Comparison of ENCODE assay signal across 12 mouse cellular contexts in genomic region chr19:53057980-53058725, GRCm38 (mm10). TPM values are rescaled to one million over a fixed set of nuclear protein-coding genes. Genes with fewer than 3 reads are reported as not detected.
A peak's percentile ranks its signal among the peaks of the same experiment; 100 is the strongest.
DNase-seq lines count a peak whose midpoint lies in the region; ATAC-seq and TF ChIP-seq lines count a peak whose summit lies in the region.
"Had no signal": no experiment of that assay in that cellular context is flagged by ENCODE, and none has a peak within 500 bp of the region (broad histone marks: within the 10 kb centered on the region; RNA-seq: fewer than 3 reads in every experiment).

No protein-coding gene starts in this region.

- TF ChIP-seq CTCF in ES-Bruce4 (IDR thresholded peaks at IDR 0.05; ENCODE audit: low read depth, low read length) = no peak

- no peak overlapping the region for H3K4me2 ChIP-seq in kidney, embryonic 14.5 days (replicated peaks; ENCODE audit: low read depth, low read length)
- H3K4me2 ChIP-seq in liver, embryonic 13.5 days = peak overlapping the region; percentile 54

- TF ChIP-seq POLR2A in ES-Bruce4 (IDR thresholded peaks at IDR 0.05; ENCODE audit: insufficient read depth, low read length) = no peak

- no peaks in the 10 kb centered on the region for H3K9me3 ChIP-seq in kidney, embryonic 14.5 days (ENCODE audit: control insufficient read depth, low read length)
- no peaks in the 10 kb centered on the region for H3K9me3 ChIP-seq in ES-Bruce4 (replicated peaks; ENCODE audit: control insufficient read depth, insufficient read depth, low read length, poor library complexity, severe bottlenecking)
- H3K9me3 ChIP-seq in embryonic facial prominence, embryonic 10.5 days = no peaks in the 10 kb centered on the region
- no peaks in the 10 kb centered on the region for H3K9me3 ChIP-seq in liver, embryonic 13.5 days (replicated peaks)

- TF ChIP-seq EP300 in ES-Bruce4 (IDR thresholded peaks at IDR 0.05; ENCODE audit: insufficient read depth, low read depth, low read length) = no peak

- no peaks in the 10 kb centered on the region for H3K4me1 ChIP-seq in kidney, embryonic 14.5 days (ENCODE audit: control insufficient read depth, insufficient read depth, low read length)
- H3K4me1 ChIP-seq in ES-Bruce4 (ENCODE audit: control insufficient read depth, insufficient read depth, low read length) = no peaks in the 10 kb centered on the region
- H3K4me1 ChIP-seq in embryonic facial prominence, embryonic 10.5 days = peaks cover 21% of the 10 kb centered on the region
- peaks cover 30% of the 10 kb centered on the region for H3K4me1 ChIP-seq in liver, embryonic 13.5 days (replicated peaks)

- H3K4me3 ChIP-seq in kidney, embryonic 14.5 days (ENCODE audit: low read length) = no peak overlapping the region
- H3K4me3 ChIP-seq in ES-Bruce4 (ENCODE audit: low read depth, low read length) = peak overlapping the region; percentile 29; the same call in 1 of the 2 replicates
- H3K4me3 ChIP-seq in embryonic facial prominence, embryonic 10.5 days = no peak overlapping the region
- no peak overlapping the region for H3K4me3 ChIP-seq in liver, embryonic 13.5 days (replicated peaks)

- no peaks in the 10 kb centered on the region for H3K36me3 ChIP-seq in kidney, embryonic 14.5 days (ENCODE audit: control insufficient read depth, insufficient read depth, low read length)
- H3K36me3 ChIP-seq in ES-Bruce4 (ENCODE audit: control insufficient read depth, insufficient read depth, low read length, poor library complexity, severe bottlenecking) = no peaks in the 10 kb centered on the region
- H3K36me3 ChIP-seq in embryonic facial prominence, embryonic 10.5 days (replicated peaks) = no peaks in the 10 kb centered on the region
- no peaks in the 10 kb centered on the region for H3K36me3 ChIP-seq in liver, embryonic 13.5 days

- H3K27me3 ChIP-seq in kidney, embryonic 14.5 days (ENCODE audit: control insufficient read depth, insufficient read depth, low read length) = no peaks in the 10 kb centered on the region
- H3K27me3 ChIP-seq in ES-Bruce4 (ENCODE audit: control insufficient read depth, insufficient read depth, low read length, poor library complexity, severe bottlenecking) = no peaks in the 10 kb centered on the region
- no peaks in the 10 kb centered on the region for H3K27me3 ChIP-seq in embryonic facial prominence, embryonic 10.5 days (replicated peaks; ENCODE audit: low read depth, poor library complexity, severe bottlenecking)
- H3K27me3 ChIP-seq in liver, embryonic 13.5 days = no peaks in the 10 kb centered on the region

- no peak overlapping the region for H3K27ac ChIP-seq in kidney, embryonic 14.5 days (ENCODE audit: low read depth, low read length)
- peak overlapping the region; percentile 95 for H3K27ac ChIP-seq in ES-Bruce4 (ENCODE audit: insufficient read depth, low read length)
- peak overlapping the region; percentile 65 for H3K27ac ChIP-seq in embryonic facial prominence, embryonic 10.5 days (replicated peaks)
- peak overlapping the region; percentile 91 for H3K27ac ChIP-seq in liver, embryonic 13.5 days

- no peak for DNase-seq in kidney, adult 8-10 months
- DNase-seq in embryonic facial prominence, embryonic 10.5 days (ENCODE audit: low spot score) = no peak
- no peak for DNase-seq in liver, embryonic 13.5 days
- no peak for DNase-seq in cerebellum, postnatal 4 days (ENCODE audit: low spot score in 2 of 2)
- DNase-seq in natural killer cell, adult 2 months (ENCODE audit: low spot score in 2 of 2) = no peak
- no peak for DNase-seq in embryo, embryonic 10.5 days (ENCODE audit: low spot score)
- DNase-seq: cerebellum, adult 11 months; forebrain, postnatal 0 days; kidney, adult 9 months; thymus, postnatal 36 days had no signal

- no peak overlapping the region for H3K9ac ChIP-seq in kidney, embryonic 14.5 days (ENCODE audit: low read depth, low read length)
- H3K9ac ChIP-seq in ES-Bruce4 (ENCODE audit: low read depth, poor library complexity, severe bottlenecking) = no peak overlapping the region
- no peak overlapping the region for H3K9ac ChIP-seq in liver, embryonic 13.5 days
- H3K9ac ChIP-seq: forebrain, postnatal 0 days had no signal

- ATAC-seq in kidney, embryonic 14.5 days (ENCODE audit: low FRiP score, low TSS enrichment) = peak; percentile 60
- ATAC-seq in liver, embryonic 13.5 days (ENCODE audit: low read depth) = no peak
- ATAC-seq: forebrain, postnatal 0 days had no signal

- 62% methylated on average over 16 of the region's 16 CpGs for WGBS in kidney, embryonic 14.5 days
- 83% methylated on average over 16 of the region's 16 CpGs for WGBS in embryonic facial prominence, embryonic 10.5 days
- WGBS in liver, embryonic 13.5 days (ENCODE audit: insufficient replicate concordance) = 85% methylated on average over 16 of the region's 16 CpGs

RNA-seq across cellular contexts. Expression of gene Xpnpep1, which starts 18.1 kb away (rescaled TPM):
- 153 and 164 TPM in 2 replicates for polyA plus RNA-seq in kidney, embryonic 14.5 days (2014; fragmentation: Nextera tagmentation; extraction: Ambion mirVana)
- polyA plus RNA-seq in ES-Bruce4 (2011; ENCODE audit: insufficient read depth, insufficient read length, low read depth, missing spikeins) = 181 and 185 TPM in 2 replicates
- 158 and 159 TPM in 2 replicates for polyA plus RNA-seq in embryonic facial prominence, embryonic 10.5 days (2016; fragmentation: Nextera tagmentation; extraction: Ambion mirVana)
- polyA plus RNA-seq in liver, embryonic 13.5 days (2015; fragmentation: Nextera tagmentation; extraction: Ambion mirVana) = 109 and 115 TPM in 2 replicates
